Mouse (Mus musculus): ENCODE measurements around the gene D16Ertd472e.

D16Ertd472e gene

GRCm38 (mm10) chr16:78576478-78577084 lies at the start of gene D16Ertd472e:
D16Ertd472e (minus strand) TSS chr16:78576708.
- peak; percentile 93 for DNase-seq

- DNase-seq, result no peak
These were observed 46.2 kb upstream of the D16Ertd472e start for GRCm38 (mm10) chr16:78622755-78623154.

GRCm38 (mm10) chr16:78619386-78619785 lies 42.9 kb upstream of the D16Ertd472e start:
- no peak for DNase-seq

GRCm38 (mm10) chr16:78617757-78618532 lies 41.4 kb upstream of the D16Ertd472e start:
- DNase-seq, result no peak

- DNase-seq, result no peak
These were observed 29.7 kb upstream of the D16Ertd472e start for GRCm38 (mm10) chr16:78606202-78606601.

- no peak for DNase-seq
These were observed 22.4 kb upstream of the D16Ertd472e start for GRCm38 (mm10) chr16:78598919-78599318.

GRCm38 (mm10) chr16:78596381-78596780 lies 19.9 kb upstream of the D16Ertd472e start:
- no peak for DNase-seq

GRCm38 (mm10) chr16:78595821-78596220 lies 19.3 kb upstream of the D16Ertd472e start:
- no peak for DNase-seq

GRCm38 (mm10) chr16:78594154-78594553 lies 17.6 kb upstream of the D16Ertd472e start:
- peak; percentile 21 for DNase-seq

- DNase-seq, result no peak
These were observed 14.6 kb upstream of the D16Ertd472e start for GRCm38 (mm10) chr16:78591130-78591529.

- no peak for DNase-seq
These were observed 12.3 kb upstream of the D16Ertd472e start for GRCm38 (mm10) chr16:78588821-78589220.

GRCm38 (mm10) chr16:78586621-78587020 lies 10.1 kb upstream of the D16Ertd472e start:
- no peak for DNase-seq

- no peak for DNase-seq
These were observed 9.3 kb upstream of the D16Ertd472e start for GRCm38 (mm10) chr16:78585664-78586397.

GRCm38 (mm10) chr16:78585163-78585562 lies 8.7 kb upstream of the D16Ertd472e start:
- DNase-seq, result no peak

GRCm38 (mm10) chr16:78583968-78584367 lies 7.5 kb upstream of the D16Ertd472e start:
- DNase-seq, result no peak

- no peak for DNase-seq
These were observed 3.9 kb upstream of the D16Ertd472e start for GRCm38 (mm10) chr16:78580387-78580786.

GRCm38 (mm10) chr16:78579386-78579785 lies 2.9 kb upstream of the D16Ertd472e start:
- no peak for DNase-seq

GRCm38 (mm10) chr16:78577085-78577671 lies 670 bp upstream of the D16Ertd472e start:
- peak; percentile 38 for DNase-seq

GRCm38 (mm10) chr16:78575852-78576477 lies 543 bp downstream of the D16Ertd472e start:
- peak; percentile 82 for DNase-seq

GRCm38 (mm10) chr16:78575190-78575851 lies 1.2 kb downstream of the D16Ertd472e start:
- DNase-seq, result no peak

GRCm38 (mm10) chr16:78574241-78574640 lies 2.3 kb downstream of the D16Ertd472e start:
- no peak for DNase-seq

GRCm38 (mm10) chr16:78573016-78573415 lies 3.5 kb downstream of the D16Ertd472e start:
- no peak for DNase-seq

Measured in lung, postnatal 10 days (tissue).